Mouse (Mus musculus) megakaryocyte, adult 5-6 weeks (primary cell): ENCODE results near the gene Spib. TPM values are rescaled to one million over a fixed set of nuclear protein-coding genes. Genes with fewer than 3 reads are reported as not detected.
A peak's percentile ranks its signal among the peaks of the same experiment; 100 is the strongest.

ENCODE experiments used
- ATAC-seq: 2 replicates; pipeline ENCODE4 v1.8.0; 2016; ENCODE audit warnings: mild to moderate bottlenecking, inconsistent platforms; ENCODE audit not compliant: poor library complexity, severe bottlenecking
- total RNA-seq, 2 experiments: library from RNA; stranded (forward) in 1 of 2; stranded (reverse) in 1 of 2; fragments of 153-499, 151-499 nt in 1 of 2; fragments of 221-1000, 200-1000 nt in 1 of 2; gene quantifications; 2 replicates each; pipeline versions ENCODE4 v1.2.3 to v1.2.4; 2015 to 2017

The Spib gene
- total RNA-seq (2015) (3.2 and 3.8 TPM in 2 replicates), total RNA-seq (2017) (4.1 and 6.4 TPM in 2 replicates)

- no peak for ATAC-seq
These were observed at the start of gene Spib for GRCm38 (mm10) chr7:44531946-44532732. Gene Spib, minus strand, starts transcription at chr7:44532071.

GRCm38 (mm10) chr7:44581637-44582036 lies 49.8 kb upstream of the Spib start:
- ATAC-seq: no peak

- ATAC-seq: no peak
These were observed 44.5 kb upstream of the Spib start for GRCm38 (mm10) chr7:44576333-44576844.

- no peak for ATAC-seq
These were observed 41.1 kb upstream of the Spib start for GRCm38 (mm10) chr7:44572956-44573484.

GRCm38 (mm10) chr7:44572213-44572701 lies 40.4 kb upstream of the Spib start, which contains the start of gene Napsa:
Gene Napsa, plus strand, starts transcription at chr7:44572380.
- peak; percentile 93 for ATAC-seq

- ATAC-seq: no peak
These were observed 39.9 kb upstream of the Spib start for GRCm38 (mm10) chr7:44571811-44572210.

GRCm38 (mm10) chr7:44570989-44571388 lies 39.1 kb upstream of the Spib start:
- no peak for ATAC-seq

GRCm38 (mm10) chr7:44568803-44569202 lies 36.9 kb upstream of the Spib start:
- no peak for ATAC-seq

- no peak for ATAC-seq
These were observed 33.5 kb upstream of the Spib start for GRCm38 (mm10) chr7:44565414-44565813.

GRCm38 (mm10) chr7:44564486-44564885 lies 32.6 kb upstream of the Spib start:
- no peak for ATAC-seq

GRCm38 (mm10) chr7:44563284-44563683 lies 31.4 kb upstream of the Spib start:
- no peak for ATAC-seq

GRCm38 (mm10) chr7:44560435-44561400 lies 28.8 kb upstream of the Spib start:
- peak; percentile 88 for ATAC-seq

GRCm38 (mm10) chr7:44557629-44558028 lies 25.8 kb upstream of the Spib start:
- ATAC-seq: no peak

- ATAC-seq: peak; percentile 84
These were observed 22.0 kb upstream of the Spib start, which contains the start of gene Nr1h2 for GRCm38 (mm10) chr7:44553826-44554225. Gene Nr1h2, minus strand, starts transcription at chr7:44553951.

- peak; percentile 43 for ATAC-seq
These were observed 21.4 kb upstream of the Spib start for GRCm38 (mm10) chr7:44553196-44553764.

GRCm38 (mm10) chr7:44552141-44552908 lies 20.5 kb upstream of the Spib start:
- ATAC-seq: no peak

- ATAC-seq: no peak
These were observed 19.9 kb upstream of the Spib start for GRCm38 (mm10) chr7:44551731-44552130.

- ATAC-seq: no peak
These were observed 19.4 kb upstream of the Spib start for GRCm38 (mm10) chr7:44551301-44551700.

- no peak for ATAC-seq
These were observed 18.5 kb upstream of the Spib start for GRCm38 (mm10) chr7:44550409-44550678.
